Mouse (Mus musculus) frontal cortex, postnatal 10 days (tissue): Measurements from ENCODE around the gene Unc80.

Experiments used
- DNase-seq, 2 experiments: peaks; one replicate each; pipeline ENCODE4 v3.0.0; 2022; ENCODE audit warnings: low spot score in 2 of 2, mixed read lengths in 1 of 2

Gene Unc80

GRCm38 (mm10) chr1:66704523-66704922, 236.4 kb downstream of the Unc80 start:
- no peak for DNase-seq

GRCm38 (mm10) chr1:66712859-66713258, 244.7 kb downstream of the Unc80 start:
- no peak for DNase-seq

GRCm38 (mm10) chr1:66730581-66730980, 262.4 kb downstream of the Unc80 start:
- no peak for DNase-seq
